Comparison of ENCODE assay signal across 9 mouse cellular contexts in the genomic region with DNA sequence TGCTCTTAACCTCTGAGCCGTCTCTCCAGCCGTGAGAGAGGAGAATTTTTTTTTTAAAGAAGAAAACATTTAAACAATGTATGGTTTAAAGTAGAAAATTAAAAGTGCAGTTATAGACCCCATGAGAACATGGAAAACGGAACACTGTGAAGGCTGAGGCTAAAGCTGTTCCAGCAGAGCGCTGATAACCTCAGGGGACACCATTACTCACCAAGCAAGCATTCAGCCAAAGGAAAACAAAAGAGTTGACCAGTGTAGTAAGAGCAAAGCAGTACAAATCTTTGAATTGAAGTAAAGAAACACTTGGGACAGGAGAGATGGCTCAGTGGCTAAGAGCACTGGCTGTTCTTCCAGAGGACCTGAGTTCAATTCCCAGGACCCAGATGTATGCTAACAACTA. TPM values are rescaled to one million over a fixed set of nuclear protein-coding genes. Genes with fewer than 3 reads are reported as not detected.
DNase-seq lines count a peak whose midpoint lies in the region; ATAC-seq and TF ChIP-seq lines count a peak whose summit lies in the region.
"Had no signal": no experiment of that assay in that cellular context is flagged by ENCODE, and none has a peak within 500 bp of the region (broad histone marks: within the 10 kb centered on the region; RNA-seq: fewer than 3 reads in every experiment).

No protein-coding gene starts in this region.

- no peak for TF ChIP-seq CTCF in liver, postnatal 0 days (IDR thresholded peaks at IDR 0.05; ENCODE audit: low read depth)

- H3K9me3 ChIP-seq in embryonic facial prominence, embryonic 15.5 days (replicated peaks): no peaks in the 10 kb centered on the region
- no peaks in the 10 kb centered on the region for H3K9me3 ChIP-seq in heart, embryonic 12.5 days (replicated peaks)
- H3K9me3 ChIP-seq in limb, embryonic 13.5 days: no peaks in the 10 kb centered on the region
- H3K9me3 ChIP-seq in liver, postnatal 0 days (ENCODE audit: low read length): no peaks in the 10 kb centered on the region
- H3K9me3 ChIP-seq: G1E had no signal

- peak overlapping the region; percentile 84 for H3K27ac ChIP-seq in embryonic facial prominence, embryonic 15.5 days (replicated peaks)
- peak overlapping the region; percentile 33 for H3K27ac ChIP-seq in heart, embryonic 12.5 days (ENCODE audit: poor library complexity, severe bottlenecking)
- H3K27ac ChIP-seq in limb, embryonic 13.5 days: peak overlapping the region; percentile 90; the same call in 1 of the 2 replicates
- H3K27ac ChIP-seq in liver, postnatal 0 days (ENCODE audit: low read depth): no peak overlapping the region

- 26% methylated on average over 4 of the region's 4 CpGs for WGBS in embryonic facial prominence, embryonic 15.5 days
- WGBS in heart, embryonic 12.5 days: 34% methylated on average over 4 of the region's 4 CpGs
- 31% methylated on average over 4 of the region's 4 CpGs for WGBS in limb, embryonic 13.5 days
- 64% methylated on average over 4 of the region's 4 CpGs for WGBS in liver, postnatal 0 days (ENCODE audit: insufficient replicate concordance)

- peak; percentile 35 for DNase-seq in kidney, postnatal 14 days
- DNase-seq in kidney, adult 11 months: no peak
- DNase-seq in cerebellum, adult 11 months: no peak
- DNase-seq in liver, postnatal 0 days: no peak
- DNase-seq: embryo, embryonic 11 days had no signal

- H3K4me3 ChIP-seq in embryonic facial prominence, embryonic 15.5 days (replicated peaks): no peak overlapping the region
- no peak overlapping the region for H3K4me3 ChIP-seq in heart, embryonic 12.5 days
- H3K4me3 ChIP-seq in limb, embryonic 13.5 days: no peak overlapping the region
- H3K4me3 ChIP-seq in liver, postnatal 0 days (ENCODE audit: low read depth, low read length): no peak overlapping the region

- H3K36me3 ChIP-seq in embryonic facial prominence, embryonic 15.5 days: no peaks in the 10 kb centered on the region
- H3K36me3 ChIP-seq in heart, embryonic 12.5 days: no peaks in the 10 kb centered on the region
- H3K36me3 ChIP-seq in limb, embryonic 13.5 days: no peaks in the 10 kb centered on the region
- H3K36me3 ChIP-seq in liver, postnatal 0 days (replicated peaks; ENCODE audit: insufficient read depth, low read length): no peaks in the 10 kb centered on the region
- H3K36me3 ChIP-seq: G1E had no signal

- H3K4me2 ChIP-seq in embryonic facial prominence, embryonic 15.5 days (replicated peaks): no peak overlapping the region
- no peak overlapping the region for H3K4me2 ChIP-seq in heart, embryonic 12.5 days
- H3K4me2 ChIP-seq in limb, embryonic 13.5 days (replicated peaks): no peak overlapping the region
- H3K4me2 ChIP-seq in liver, postnatal 0 days (ENCODE audit: low read depth, low read length): no peak overlapping the region

- no peak for TF ChIP-seq EP300 in liver, postnatal 0 days (IDR thresholded peaks at IDR 0.05; ENCODE audit: low read depth)

- peaks cover 48% of the 10 kb centered on the region for H3K4me1 ChIP-seq in embryonic facial prominence, embryonic 15.5 days
- peaks cover 30% of the 10 kb centered on the region for H3K4me1 ChIP-seq in heart, embryonic 12.5 days (replicated peaks)
- peaks cover 46% of the 10 kb centered on the region for H3K4me1 ChIP-seq in limb, embryonic 13.5 days
- H3K4me1 ChIP-seq in liver, postnatal 0 days (ENCODE audit: insufficient read depth): no peaks in the 10 kb centered on the region

- no peak overlapping the region for H3K9ac ChIP-seq in embryonic facial prominence, embryonic 15.5 days
- H3K9ac ChIP-seq in heart, embryonic 12.5 days: no peak overlapping the region
- H3K9ac ChIP-seq in limb, embryonic 13.5 days: no peak overlapping the region
- no peak overlapping the region for H3K9ac ChIP-seq in liver, postnatal 0 days (replicated peaks)

- no peak for ATAC-seq in embryonic facial prominence, embryonic 15.5 days (ENCODE audit: insufficient number of reproducible peaks, low FRiP score, low TSS enrichment, low read depth)
- ATAC-seq in heart, embryonic 12.5 days (ENCODE audit: insufficient number of reproducible peaks, low FRiP score): peak; percentile 82
- ATAC-seq in limb, embryonic 13.5 days (ENCODE audit: low FRiP score, low read depth): 0 out of 2 replicates have a peak, but pooled peaks have one; percentile 29
- ATAC-seq in liver, postnatal 0 days: no peak

- H3K27me3 ChIP-seq in embryonic facial prominence, embryonic 15.5 days: no peaks in the 10 kb centered on the region
- no peaks in the 10 kb centered on the region for H3K27me3 ChIP-seq in heart, embryonic 12.5 days (replicated peaks)
- no peaks in the 10 kb centered on the region for H3K27me3 ChIP-seq in limb, embryonic 13.5 days
- no peaks in the 10 kb centered on the region for H3K27me3 ChIP-seq in liver, postnatal 0 days (ENCODE audit: insufficient read depth, low read length)

RNA-seq across cellular contexts. Expression of a gene that starts 49.3 kb away (rescaled TPM):
- polyA plus RNA-seq in embryonic facial prominence, embryonic 15.5 days (2015; fragmentation: Nextera tagmentation; extraction: Ambion mirVana): 198 and 203 TPM in 2 replicates
- 203 and 212 TPM in 2 replicates for polyA plus RNA-seq in heart, embryonic 12.5 days (2016; fragmentation: Nextera tagmentation; extraction: Ambion mirVana)
- 273 and 275 TPM in 2 replicates for polyA plus RNA-seq in limb, embryonic 13.5 days (2015; fragmentation: Nextera tagmentation; extraction: Ambion mirVana)
- polyA plus RNA-seq in liver, postnatal 0 days (2015; fragmentation: Nextera tagmentation; extraction: Ambion mirVana): 64.1 and 69.0 TPM in 2 replicates

Comparison
In these comparisons a context has a peak if more than half of its experiments do, and no peak if none do; other contexts are left out.
1. ATAC-seq: peak in heart, embryonic 12.5 days (single experiment) and limb, embryonic 13.5 days (single experiment); none in embryonic facial prominence, embryonic 15.5 days (single experiment) and liver, postnatal 0 days (single experiment).